Mouse (Mus musculus): ENCODE measurements at regions not wholly inside any gene's neighbourhood (a gene's known extent, or its start where the extent isn't known, plus 50 kb on each side); places are given as distances from the start of the nearest gene placed in this dataset.
"Not testable (repeated sequence)": the region's sequence is repeated elsewhere in the genome, so short reads cannot be mapped to it uniquely, and the experiment has no call there.

DNA sequence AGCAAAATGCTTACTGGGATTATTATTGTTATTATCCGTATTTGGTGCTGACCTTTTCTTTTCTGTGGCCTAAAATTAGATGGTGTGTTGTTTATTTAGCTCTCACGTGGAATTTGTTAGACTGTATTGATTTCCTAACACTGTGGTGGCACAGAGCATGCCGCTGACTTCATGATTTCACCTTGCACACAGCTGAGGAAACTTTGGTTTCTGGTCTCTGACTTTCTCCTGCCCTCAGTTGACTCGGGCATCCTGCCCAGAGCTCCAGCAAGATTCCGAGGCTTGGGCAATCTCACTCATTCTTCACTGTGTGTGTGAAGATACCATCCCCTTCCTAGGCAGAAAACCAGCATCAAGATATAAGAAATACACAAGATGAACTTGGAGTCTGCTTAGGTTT, 279.0 kb downstream of the Setd4 start:
- Histone ChIP-seq H3K27me3 (ENCODE audit: insufficient read depth, low read length) (no peaks in the 10 kb centered on the region), H3K9ac (replicated peaks; ENCODE audit: low read length, poor library complexity, severe bottlenecking) (no peak overlapping the region), H3K9me3 (ENCODE audit: low read length) (no peaks in the 10 kb centered on the region), H3K36me3 (ENCODE audit: insufficient read depth, low read length) (no peaks in the 10 kb centered on the region), H3K4me1 (ENCODE audit: insufficient read depth, low read length) (0 out of 2 replicates have a peak, but pooled peaks cover 3% of the 10 kb centered on the region), H3K4me3 (ENCODE audit: low read depth, low read length) (no peak overlapping the region), H3K27ac (ENCODE audit: low read depth, low read length) (no peak overlapping the region), H3K4me2 (ENCODE audit: low read depth, low read length, poor library complexity, severe bottlenecking) (no peak overlapping the region)
- 84% methylated on average over 5 of the region's 5 CpGs for WGBS
- no peak for TF ChIP-seq CTCF (IDR thresholded peaks at IDR 0.05)
- ATAC-seq (ENCODE audit: low FRiP score) (no peak), DNase-seq (ENCODE audit: low spot score) (no peak)

GRCm38 (mm10) chr16:93323172-93323571, 280.7 kb downstream of the Setd4 start:
- DNase-seq (ENCODE audit: low spot score) (peak; percentile 21), ATAC-seq (ENCODE audit: low FRiP score) (no peak)
- Histone ChIP-seq H3K4me1 (ENCODE audit: insufficient read depth, low read length) (no peaks in the 10 kb centered on the region), H3K27me3 (ENCODE audit: insufficient read depth, low read length) (no peaks in the 10 kb centered on the region), H3K9ac (replicated peaks; ENCODE audit: low read length, poor library complexity, severe bottlenecking) (no peak overlapping the region), H3K27ac (ENCODE audit: low read depth, low read length) (no peak overlapping the region), H3K4me3 (ENCODE audit: low read depth, low read length) (no peak overlapping the region), H3K4me2 (ENCODE audit: low read depth, low read length, poor library complexity, severe bottlenecking) (no peak overlapping the region), H3K9me3 (ENCODE audit: low read length) (no peaks in the 10 kb centered on the region), H3K36me3 (ENCODE audit: insufficient read depth, low read length) (no peaks in the 10 kb centered on the region)
- WGBS, result 69% methylated on average over 5 of the region's 5 CpGs
- TF ChIP-seq CTCF (IDR thresholded peaks at IDR 0.05), result no peak; the same call in 1 of the 2 replicates

DNA sequence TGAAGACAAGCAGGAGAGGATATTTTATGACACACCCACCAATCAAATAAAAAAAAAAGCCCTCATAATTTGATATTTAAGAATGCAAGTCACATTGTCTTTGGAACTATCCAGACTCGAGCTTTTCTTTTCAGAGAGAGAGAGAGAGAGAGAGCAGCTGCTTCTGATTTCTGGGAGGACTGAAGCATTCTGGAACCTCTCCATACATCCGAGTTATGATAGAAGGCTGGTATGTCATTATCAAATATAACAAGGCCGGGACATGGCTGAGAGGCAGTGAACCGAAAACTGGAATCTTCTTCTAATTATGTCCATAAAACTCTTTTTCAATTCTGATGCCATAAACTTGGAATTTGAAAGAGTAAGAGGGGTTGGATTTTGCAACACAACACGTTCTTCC, 284.3 kb downstream of the Setd4 start:
- no peak for TF ChIP-seq CTCF (IDR thresholded peaks at IDR 0.05)
- no peaks in the 10 kb centered on the region for H3K27me3 ChIP-seq (ENCODE audit: insufficient read depth, low read length)
- no peak overlapping the region for H3K9ac ChIP-seq (replicated peaks; ENCODE audit: low read length, poor library complexity, severe bottlenecking)
- DNase-seq (ENCODE audit: low spot score), result no peak
- H3K4me3 ChIP-seq (ENCODE audit: low read depth, low read length), result no peak overlapping the region
- 81% methylated on average over 5 of the region's 5 CpGs for WGBS
- H3K36me3 ChIP-seq (ENCODE audit: insufficient read depth, low read length), result no peaks in the 10 kb centered on the region
- no peak overlapping the region for H3K4me2 ChIP-seq (ENCODE audit: low read depth, low read length, poor library complexity, severe bottlenecking)
- no peaks in the 10 kb centered on the region for H3K4me1 ChIP-seq (ENCODE audit: insufficient read depth, low read length)
- ATAC-seq (ENCODE audit: low FRiP score), result no peak
- no peaks in the 10 kb centered on the region for H3K9me3 ChIP-seq (ENCODE audit: low read length)
- H3K27ac ChIP-seq (ENCODE audit: low read depth, low read length), result no peak overlapping the region

DNA sequence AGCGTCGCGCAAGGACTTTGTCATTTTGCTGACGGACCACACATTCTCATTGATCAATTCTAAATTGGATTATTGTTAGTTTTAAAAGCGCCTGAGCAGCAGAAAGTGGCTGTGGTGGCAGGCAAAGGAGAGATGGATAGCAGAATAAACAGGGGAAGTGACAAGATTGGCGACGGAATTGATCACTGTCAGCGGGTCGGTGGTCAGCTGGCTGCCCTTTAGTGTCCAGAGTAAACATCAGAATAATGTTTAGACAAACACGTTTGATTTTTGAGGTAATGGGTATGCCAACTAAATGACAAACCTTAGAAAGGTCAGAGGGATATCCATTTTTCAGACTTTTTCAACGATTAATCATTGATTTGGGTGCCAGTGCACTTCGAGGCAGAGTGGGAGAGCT, 292.2 kb downstream of the Setd4 start:
- Histone ChIP-seq H3K27me3 (ENCODE audit: insufficient read depth, low read length) (no peaks in the 10 kb centered on the region), H3K4me2 (ENCODE audit: low read depth, low read length, poor library complexity, severe bottlenecking) (no peak overlapping the region), H3K4me1 (ENCODE audit: insufficient read depth, low read length) (no peaks in the 10 kb centered on the region), H3K27ac (ENCODE audit: low read depth, low read length) (no peak overlapping the region), H3K9ac (replicated peaks; ENCODE audit: low read length, poor library complexity, severe bottlenecking) (no peak overlapping the region), H3K36me3 (ENCODE audit: insufficient read depth, low read length) (no peaks in the 10 kb centered on the region), H3K9me3 (ENCODE audit: low read length) (no peaks in the 10 kb centered on the region), H3K4me3 (ENCODE audit: low read depth, low read length) (no peak overlapping the region)
- WGBS, result 91% methylated on average over 12 of the region's 12 CpGs
- no peak for DNase-seq (ENCODE audit: low spot score)
- no peak for ATAC-seq (ENCODE audit: low FRiP score)
- no peak for TF ChIP-seq CTCF (IDR thresholded peaks at IDR 0.05)

DNA sequence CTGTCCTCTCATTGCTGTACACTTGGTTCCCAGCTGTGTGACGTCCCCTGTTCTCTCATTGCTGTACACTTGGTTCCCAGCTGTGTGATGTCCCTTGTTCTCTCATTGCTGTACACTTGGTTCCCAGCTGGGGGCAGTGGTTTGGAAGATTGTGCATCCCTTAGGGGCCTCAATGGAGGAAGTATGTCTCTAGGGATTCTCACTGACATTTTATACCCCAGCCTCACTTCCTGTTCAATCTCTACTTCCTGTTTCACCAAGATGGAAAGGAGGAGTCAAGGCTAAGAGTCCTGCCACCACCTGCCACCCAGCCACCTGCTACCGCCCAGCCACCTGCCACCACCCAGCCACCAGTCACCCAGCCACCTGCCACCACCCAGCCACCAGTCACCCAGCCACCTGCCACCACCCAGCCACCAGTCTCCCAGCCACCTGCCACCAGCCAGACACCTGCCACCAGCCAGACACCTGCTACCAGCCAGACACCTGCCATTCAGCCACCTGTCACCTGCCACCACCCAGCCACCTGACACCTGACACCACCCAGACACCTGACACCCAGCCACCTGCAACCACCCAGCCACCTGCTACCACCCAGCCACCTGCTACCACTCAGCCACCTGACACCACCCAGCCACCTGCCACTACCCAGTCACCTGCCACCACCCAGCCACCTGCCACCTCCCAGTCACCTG, 295.1 kb downstream of the Setd4 start:
- no peaks in the 10 kb centered on the region for H3K4me1 ChIP-seq (ENCODE audit: insufficient read depth, low read length)
- ATAC-seq (ENCODE audit: low FRiP score), result no peak
- H3K9ac ChIP-seq (replicated peaks; ENCODE audit: low read length, poor library complexity, severe bottlenecking), result no peak overlapping the region
- no peaks in the 10 kb centered on the region for H3K9me3 ChIP-seq (ENCODE audit: low read length)
- no peaks in the 10 kb centered on the region for H3K27me3 ChIP-seq (ENCODE audit: insufficient read depth, low read length)
- no peak overlapping the region for H3K4me3 ChIP-seq (ENCODE audit: low read depth, low read length)
- DNase-seq (ENCODE audit: low spot score), result no peak
- WGBS, result 88% methylated on average over 2 of the region's 2 CpGs
- no peak overlapping the region for H3K27ac ChIP-seq (ENCODE audit: low read depth, low read length)
- no peak for TF ChIP-seq CTCF (IDR thresholded peaks at IDR 0.05)
- no peaks in the 10 kb centered on the region for H3K36me3 ChIP-seq (ENCODE audit: insufficient read depth, low read length)
- no peak overlapping the region for H3K4me2 ChIP-seq (ENCODE audit: low read depth, low read length, poor library complexity, severe bottlenecking)

DNA sequence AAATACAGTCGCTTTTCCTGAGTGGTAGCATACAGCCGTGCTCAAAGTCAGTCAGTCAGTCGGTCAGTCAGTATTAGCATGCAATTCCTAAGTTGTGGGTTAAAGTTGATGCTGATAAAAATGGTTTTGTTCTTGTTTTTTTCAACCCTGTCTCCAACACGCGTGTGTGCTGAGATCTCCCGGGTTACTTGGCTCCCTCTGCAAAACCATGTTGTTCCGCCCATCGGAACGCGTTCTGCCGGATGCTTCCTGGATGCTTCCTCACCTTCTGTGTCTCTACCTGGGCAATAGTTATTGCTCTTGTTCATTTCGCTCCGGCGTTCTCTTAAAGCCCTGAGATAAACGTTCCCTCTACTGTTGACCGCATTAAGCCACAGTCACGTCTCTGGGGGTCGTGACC, 296.9 kb downstream of the Setd4 start:
- ATAC-seq (ENCODE audit: low FRiP score) (no peak), DNase-seq (ENCODE audit: low spot score) (no peak)
- Histone ChIP-seq H3K4me2 (ENCODE audit: low read depth, low read length, poor library complexity, severe bottlenecking) (no peak overlapping the region), H3K27ac (ENCODE audit: low read depth, low read length) (no peak overlapping the region), H3K4me1 (ENCODE audit: insufficient read depth, low read length) (no peaks in the 10 kb centered on the region), H3K4me3 (ENCODE audit: low read depth, low read length) (no peak overlapping the region), H3K9me3 (ENCODE audit: low read length) (no peaks in the 10 kb centered on the region), H3K9ac (replicated peaks; ENCODE audit: low read length, poor library complexity, severe bottlenecking) (no peak overlapping the region), H3K36me3 (ENCODE audit: insufficient read depth, low read length) (no peaks in the 10 kb centered on the region), H3K27me3 (ENCODE audit: insufficient read depth, low read length) (no peaks in the 10 kb centered on the region)
- no peak for TF ChIP-seq CTCF (IDR thresholded peaks at IDR 0.05)
- 94% methylated on average over 18 of the region's 18 CpGs for WGBS

- not testable (repeated sequence) for ATAC-seq (ENCODE audit: low FRiP score); H3K4me1 ChIP-seq (ENCODE audit: insufficient read depth, low read length); H3K27ac ChIP-seq (ENCODE audit: low read depth, low read length); H3K9me3 ChIP-seq (ENCODE audit: low read length); H3K4me3 ChIP-seq (ENCODE audit: low read depth, low read length); H3K4me2 ChIP-seq (ENCODE audit: low read depth, low read length, poor library complexity, severe bottlenecking); H3K9ac ChIP-seq (replicated peaks; ENCODE audit: low read length, poor library complexity, severe bottlenecking); H3K36me3 ChIP-seq (ENCODE audit: insufficient read depth, low read length); H3K27me3 ChIP-seq (ENCODE audit: insufficient read depth, low read length)
- DNase-seq (ENCODE audit: low spot score), result peak; percentile 39
- 44% methylated on average over 7 of the region's 7 CpGs for WGBS
These were observed 297.7 kb downstream of the Setd4 start for GRCm38 (mm10) chr16:93306140-93306539.
